Mouse (Mus musculus): ENCODE data around the gene Luzp1.
A peak's percentile ranks its signal among the peaks of the same experiment; 100 is the strongest.

DNA sequence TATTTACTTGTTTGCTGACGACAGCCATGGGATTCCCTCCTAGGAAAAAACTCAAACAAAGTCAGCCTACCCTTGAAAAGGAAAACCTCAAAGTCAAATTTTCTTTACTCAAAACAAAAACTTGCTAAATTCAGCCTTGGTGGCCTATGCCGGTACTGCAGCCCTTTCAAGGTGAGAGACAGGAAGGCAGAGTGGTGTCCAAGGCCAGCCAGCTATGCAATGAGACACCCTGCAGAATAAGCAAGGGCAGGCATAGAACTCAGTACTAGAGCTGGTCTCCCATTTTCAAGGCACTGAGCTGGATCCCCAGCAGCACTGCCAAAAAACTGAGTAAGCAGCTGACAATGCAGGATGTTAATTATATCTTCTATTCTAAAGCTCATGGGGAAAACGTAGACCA, 99.1 kb downstream of the Luzp1 start:
- TF ChIP-seq CTCF (IDR thresholded peaks at IDR 0.05; ENCODE audit: low read depth) (peak; percentile 51), EP300 (optimal IDR thresholded peaks at IDR 0.05) (no peak)

All from stomach, postnatal 0 days (tissue).